Mouse (Mus musculus) E14TG2a.4 (cell line): ENCODE data around the gene Trpd52l3.

Source experiments
- H3K27me3 ChIP-seq: 2 replicates; pipeline ENCODE4 v1.6.1; 2014; ENCODE audit warnings: low read length, control low read depth; ENCODE audit not compliant: insufficient read depth
- H3K36me3 ChIP-seq: 2 replicates; pipeline ENCODE4 v1.6.1; 2014; ENCODE audit warnings: low read length, control low read depth; ENCODE audit not compliant: insufficient read depth
- H3K4me1 ChIP-seq: replicated peaks from 2 replicates; pipeline ENCODE4 v1.6.1; 2014; ENCODE audit warnings: low read depth, low read length, control low read depth
- H3K4me3 ChIP-seq: replicated peaks from 2 replicates; pipeline ENCODE4 v1.5.1; 2014; ENCODE audit warnings: mild to moderate bottlenecking, low read length
- H3K9me3 ChIP-seq: 2 replicates; pipeline ENCODE4 v1.6.1; 2014; ENCODE audit warnings: low read length, control low read depth
- CTCF ChIP-seq: conservative IDR thresholded peaks from 2 replicates; pipeline ENCODE4 v1.5.1; 2014; ENCODE audit warnings: low read length
- NANOG ChIP-seq: IDR thresholded peaks from 2 replicates; pipeline ENCODE4 v1.6.1; 2014; ENCODE audit warnings: borderline replicate concordance, low read length, mixed read lengths
- POU5F1 ChIP-seq: IDR thresholded peaks from 2 replicates; pipeline ENCODE4 v1.6.1; 2014; ENCODE audit warnings: low read length, borderline replicate concordance

Trpd52l3 gene

DNA sequence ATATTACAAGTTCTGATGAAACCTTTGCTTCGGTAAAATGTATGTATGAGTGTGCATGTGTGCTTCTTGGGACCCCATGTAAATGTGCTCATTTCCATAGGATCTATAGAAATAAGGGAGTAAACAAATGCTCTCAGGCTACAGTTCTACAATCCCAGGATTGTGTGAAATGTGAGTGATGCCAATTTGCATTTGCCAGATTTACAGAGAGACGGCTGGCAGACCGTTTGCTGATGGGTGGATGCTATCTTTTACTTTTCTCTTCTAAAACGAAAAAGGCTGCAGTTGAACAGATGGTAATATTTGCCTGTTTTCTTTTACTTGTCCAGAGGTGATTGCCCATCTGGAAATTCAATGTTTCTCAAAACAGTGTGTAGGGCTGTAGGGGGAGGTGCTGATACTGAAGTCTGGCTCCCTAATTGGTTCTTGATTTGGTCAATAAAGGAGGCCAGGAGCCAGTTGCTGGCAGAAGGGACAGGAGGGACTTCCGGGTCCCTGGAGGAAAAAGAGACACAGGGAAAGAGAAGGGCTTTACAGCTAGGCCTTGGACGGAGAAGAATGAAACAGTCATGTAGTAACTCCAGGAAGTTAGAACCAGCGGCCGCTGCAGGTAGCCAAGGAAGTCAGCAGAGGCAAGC, 24.0 kb upstream of the Trpd52l3 start:
- Histone ChIP-seq H3K27me3 (0 out of 2 replicates have a peak, but pooled peaks cover 6% of the 10 kb centered on the region), H3K4me1 (peaks cover 3% of the 10 kb centered on the region; the same call in 1 of the 2 replicates), H3K9me3 (peaks cover 7% of the 10 kb centered on the region; the same call in 1 of the 2 replicates), H3K4me3 (no peak overlapping the region), H3K36me3 (no peaks in the 10 kb centered on the region)
- no peak for TF ChIP-seq POU5F1
- no peak for TF ChIP-seq NANOG
- no peak for TF ChIP-seq CTCF

DNA sequence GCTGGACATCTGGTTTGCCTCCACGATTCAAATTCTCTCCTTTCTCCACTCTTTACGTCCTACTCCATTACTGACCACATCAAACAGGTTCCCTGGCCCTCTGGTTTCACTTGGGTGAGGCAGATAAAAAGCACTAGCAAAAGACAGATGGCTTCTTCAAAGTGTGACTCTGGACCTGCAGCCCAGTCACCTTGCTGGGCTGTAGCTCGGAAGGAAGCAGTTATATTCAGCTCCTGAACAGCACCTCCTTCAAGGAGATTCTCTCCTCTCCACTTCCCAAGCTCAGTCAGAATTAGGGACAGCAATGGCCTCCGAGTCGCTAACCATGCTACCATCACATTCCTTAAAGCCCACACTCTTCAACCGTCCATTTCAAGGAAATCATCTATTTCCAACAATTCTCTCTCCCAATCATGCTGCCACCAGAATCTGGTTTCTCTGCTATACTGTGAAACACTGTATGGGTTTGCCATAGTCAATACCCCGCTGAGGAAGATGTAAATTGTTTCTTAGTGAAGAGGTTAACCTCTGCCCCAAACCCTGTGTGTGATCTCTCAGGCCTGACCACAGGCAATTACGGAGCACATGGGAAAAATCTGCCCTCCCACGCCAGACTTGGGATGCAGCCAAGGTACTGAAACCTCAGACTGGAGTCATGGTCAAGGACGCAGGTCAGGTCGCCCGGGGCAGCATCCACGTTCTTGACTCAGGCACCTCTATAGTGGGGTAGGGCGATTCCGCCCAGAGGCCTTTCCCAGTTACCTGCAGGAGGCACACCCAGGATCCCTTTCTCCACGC, 19.2 kb upstream of the Trpd52l3 start:
- Histone ChIP-seq H3K4me1 (peaks cover 5% of the 10 kb centered on the region; the same call in 1 of the 2 replicates), H3K4me3 (peak overlapping the region; percentile 29; the same call in 1 of the 2 replicates), H3K9me3 (peaks cover 17% of the 10 kb centered on the region), H3K27me3 (peaks cover 10% of the 10 kb centered on the region; the same call in 1 of the 2 replicates), H3K36me3 (no peaks in the 10 kb centered on the region)
- no peak for TF ChIP-seq POU5F1
- TF ChIP-seq CTCF = no peak
- no peak for TF ChIP-seq NANOG

DNA sequence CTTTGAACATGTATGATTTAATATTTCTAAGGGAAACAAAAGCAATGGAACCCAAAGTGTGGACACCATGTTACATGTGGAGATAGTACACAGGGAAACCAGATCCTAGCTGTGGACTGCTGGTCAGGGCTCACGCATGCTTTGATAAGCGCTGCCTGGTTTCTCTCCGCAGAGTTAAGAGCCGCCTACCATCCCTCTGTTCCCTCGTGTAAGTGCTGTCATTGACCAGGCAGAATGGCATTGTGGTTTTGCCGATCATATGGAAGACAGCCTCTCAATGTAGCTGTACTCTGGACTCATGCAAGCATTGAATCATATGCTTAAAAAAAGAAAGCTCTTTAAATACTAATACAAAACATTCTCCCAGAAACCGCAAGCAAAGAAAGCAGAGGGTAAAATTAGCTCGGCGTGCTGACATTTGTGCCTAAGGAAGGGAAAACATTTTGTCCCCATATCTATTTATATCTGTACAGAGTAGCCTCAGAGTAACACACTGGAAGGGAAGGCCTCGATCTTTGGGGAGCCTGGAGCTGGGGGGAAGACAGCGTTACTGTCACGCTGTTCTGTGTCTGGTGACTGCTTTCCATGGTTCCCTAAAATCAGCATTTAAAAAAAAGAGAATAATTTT, 17.0 kb upstream of the Trpd52l3 start:
- TF ChIP-seq NANOG = no peak
- no peak for TF ChIP-seq POU5F1
- TF ChIP-seq CTCF = no peak
- H3K9me3 ChIP-seq = peaks cover 17% of the 10 kb centered on the region
- peaks cover 10% of the 10 kb centered on the region; the same call in 1 of the 2 replicates for H3K27me3 ChIP-seq
- H3K4me1 ChIP-seq = peaks cover 5% of the 10 kb centered on the region; the same call in 1 of the 2 replicates
- H3K36me3 ChIP-seq = no peaks in the 10 kb centered on the region
- no peak overlapping the region for H3K4me3 ChIP-seq

DNA sequence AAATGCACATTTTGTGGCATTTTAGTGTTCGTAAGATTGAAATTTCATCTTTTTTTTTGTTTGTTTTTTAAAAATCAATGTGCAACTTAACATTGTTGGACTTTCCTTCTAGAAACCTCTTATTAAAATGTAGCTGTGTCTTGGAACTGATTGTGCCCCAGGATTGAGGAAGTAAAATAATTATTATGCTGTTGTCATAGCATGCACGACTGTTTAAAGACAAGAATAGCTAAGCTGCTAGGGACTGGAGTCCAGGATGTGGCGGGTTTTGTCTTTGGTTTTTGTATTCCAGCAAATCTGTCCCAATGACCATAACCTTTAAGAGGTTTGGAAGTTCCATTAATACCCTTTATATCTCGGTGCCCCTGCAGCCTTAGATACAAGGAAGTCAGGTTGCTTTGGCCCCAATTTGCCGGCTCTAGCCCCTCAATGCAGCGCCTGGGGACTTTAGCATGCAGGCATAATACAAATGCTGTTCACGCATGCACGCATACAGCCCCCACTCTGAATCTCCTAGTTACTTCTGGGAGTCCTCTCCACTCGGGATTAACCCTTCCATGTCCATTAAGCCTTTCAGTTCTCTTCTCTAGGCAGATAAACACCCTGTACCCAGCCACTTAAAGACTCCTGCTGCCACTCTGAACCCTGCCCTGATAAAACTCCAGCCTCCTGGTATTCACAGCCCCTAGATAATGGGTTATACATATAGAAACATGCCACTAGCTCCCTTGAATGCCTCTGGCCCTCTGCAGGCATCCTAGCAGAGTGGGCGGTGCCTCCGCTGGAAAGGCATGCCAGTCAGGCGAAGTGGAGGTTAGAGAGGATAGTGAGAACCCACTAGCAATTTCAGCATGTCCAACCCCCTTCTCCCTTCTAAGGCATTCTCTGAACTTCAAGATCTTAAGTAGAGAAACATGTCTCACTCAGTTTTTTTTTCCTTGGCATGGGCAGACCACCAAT, 2.9 kb upstream of the Trpd52l3 start:
- TF ChIP-seq NANOG = no peak
- no peak for TF ChIP-seq POU5F1
- TF ChIP-seq CTCF = no peak
- no peaks in the 10 kb centered on the region for H3K9me3 ChIP-seq
- peaks cover 8% of the 10 kb centered on the region for H3K27me3 ChIP-seq
- peaks cover 4% of the 10 kb centered on the region; the same call in 1 of the 2 replicates for H3K4me1 ChIP-seq
- no peak overlapping the region for H3K4me3 ChIP-seq
- no peaks in the 10 kb centered on the region for H3K36me3 ChIP-seq

DNA sequence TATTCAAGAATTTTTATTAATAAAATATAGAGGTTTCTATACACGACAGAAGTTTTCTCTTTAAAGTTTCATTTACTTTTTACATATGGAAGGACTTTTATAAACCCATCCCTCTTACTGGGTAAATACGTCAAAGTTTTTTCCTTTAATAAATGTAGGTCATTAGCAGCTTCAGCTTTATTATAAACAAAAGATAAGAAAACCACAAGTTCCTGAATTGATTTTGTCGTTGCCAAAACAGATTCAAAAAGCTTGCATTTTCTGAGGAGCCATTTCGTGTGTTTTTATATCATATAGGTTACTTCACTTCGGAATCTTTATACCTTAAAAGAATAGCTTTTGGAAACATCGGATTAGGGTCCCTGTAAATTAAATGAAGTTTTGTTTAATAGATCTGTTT, 2.0 kb upstream of the Trpd52l3 start:
- Histone ChIP-seq H3K27me3 (peaks cover 8% of the 10 kb centered on the region), H3K36me3 (no peaks in the 10 kb centered on the region), H3K4me1 (peaks cover 11% of the 10 kb centered on the region), H3K9me3 (no peaks in the 10 kb centered on the region), H3K4me3 (no peak overlapping the region)
- no peak for TF ChIP-seq POU5F1

DNA sequence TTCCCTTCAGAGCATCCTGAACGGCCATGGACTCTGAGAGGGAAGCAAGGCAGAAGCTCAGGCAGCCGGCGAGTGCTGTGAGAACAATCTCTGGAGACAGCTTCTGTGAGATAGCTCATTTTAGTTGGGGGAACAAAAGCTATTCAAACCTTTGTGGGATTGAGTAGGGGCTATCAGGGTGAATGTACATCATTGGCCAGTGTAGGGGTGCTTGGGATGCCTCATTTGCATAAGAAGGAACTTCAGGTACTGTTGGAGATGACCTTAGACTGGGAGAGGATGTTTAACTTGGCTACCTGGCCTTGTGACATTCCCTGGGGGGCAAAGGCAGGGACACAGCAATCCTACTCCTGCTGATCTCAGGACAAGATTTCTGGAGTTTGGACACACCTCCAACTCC, 2.8 kb downstream of the Trpd52l3 start:
- Histone ChIP-seq H3K9me3 (peaks cover 3% of the 10 kb centered on the region; the same call in 1 of the 2 replicates), H3K4me1 (peaks cover 15% of the 10 kb centered on the region), H3K36me3 (no peaks in the 10 kb centered on the region), H3K4me3 (no peak overlapping the region), H3K27me3 (peaks cover 6% of the 10 kb centered on the region; the same call in 1 of the 2 replicates)
- peak; percentile 95 for TF ChIP-seq NANOG
- no peak for TF ChIP-seq CTCF

DNA sequence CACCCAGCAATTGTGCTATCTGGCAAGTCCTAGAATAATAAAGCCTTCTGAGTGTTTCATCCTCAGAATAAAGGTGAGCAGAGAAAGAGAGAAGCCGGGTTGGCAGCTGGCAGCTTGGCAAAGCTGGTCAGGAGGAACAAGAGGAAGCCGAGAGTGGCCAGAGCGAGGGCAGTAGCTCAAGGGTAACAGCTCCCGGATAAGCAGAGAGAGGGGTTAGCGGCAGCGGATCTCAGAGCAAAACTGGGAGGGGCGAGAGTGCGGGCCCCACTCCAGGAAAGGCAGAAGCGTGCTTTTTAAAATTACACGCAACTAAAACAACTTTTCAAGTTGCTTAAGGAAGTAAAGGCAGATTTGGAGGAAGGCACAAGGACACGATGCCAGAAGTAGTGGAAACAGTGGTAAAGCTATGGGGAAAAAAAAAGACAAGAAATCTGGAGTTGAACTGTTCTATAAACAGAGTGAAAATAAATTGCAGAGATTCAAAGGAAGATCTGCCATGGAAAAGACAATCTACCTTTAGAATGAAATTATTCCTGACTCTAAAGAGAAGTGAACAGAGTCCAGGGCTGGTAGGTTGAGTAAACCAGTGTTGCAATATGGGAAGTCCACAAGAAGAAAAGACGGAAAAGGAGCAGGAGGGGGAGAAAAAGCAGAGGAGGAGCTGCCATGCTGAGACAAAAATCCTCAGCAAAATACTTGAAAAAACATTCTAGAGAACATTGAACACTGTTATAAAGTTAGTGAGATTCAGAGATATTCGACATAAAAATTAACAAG, 7.1 kb downstream of the Trpd52l3 start:
- Histone ChIP-seq H3K4me3 (no peak overlapping the region), H3K9me3 (peaks cover 3% of the 10 kb centered on the region; the same call in 1 of the 2 replicates), H3K27me3 (peaks cover 22% of the 10 kb centered on the region; the same call in 1 of the 2 replicates), H3K4me1 (peaks cover 17% of the 10 kb centered on the region), H3K36me3 (no peaks in the 10 kb centered on the region)
- TF ChIP-seq NANOG (no peak), CTCF (no peak), POU5F1 (no peak)
